Mouse (Mus musculus) heart, postnatal 4 days (tissue): Measurements from ENCODE around the gene Orc6. TPM values are rescaled to one million over a fixed set of nuclear protein-coding genes. Genes with fewer than 3 reads are reported as not detected.
A peak's percentile ranks its signal among the peaks of the same experiment; 100 is the strongest.

Experiments
- DNase-seq: peaks from one replicate; pipeline ENCODE4 v3.0.0; 2021
- total RNA-seq, 2 experiments: library from RNA; stranded (reverse); gene quantifications; 2 replicates each; pipeline ENCODE4 v1.2.3; 2021

Orc6 gene
- total RNA-seq: 10 to 100 TPM; 27.7 to 30.3 TPM

GRCm38 (mm10) chr8:85299434-85300077 lies at the start of gene Orc6, which contains the start of gene Vps35:
Gene Orc6, plus strand, starts transcription at chr8:85299632.
Gene Vps35, minus strand, starts transcription at chr8:85299802.
- DNase-seq: peak; percentile 97

DNA sequence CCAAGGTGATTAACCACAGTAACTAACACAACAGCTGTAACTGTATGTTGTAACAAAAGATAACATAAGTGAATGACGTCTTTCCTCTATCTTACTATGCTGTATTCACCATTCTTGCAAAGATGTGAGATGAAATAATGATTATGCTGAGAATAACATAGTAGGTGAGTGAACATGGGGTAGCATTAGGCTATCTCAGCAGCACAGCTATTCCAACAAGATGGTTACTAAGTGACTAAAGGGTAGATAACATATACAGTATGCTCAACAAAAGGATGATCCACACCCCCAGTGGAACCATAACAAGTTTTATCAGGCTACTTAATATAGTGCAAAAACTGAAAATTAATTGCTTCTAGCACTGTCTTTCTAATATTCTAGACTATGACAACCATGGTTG lies 12.6 kb upstream of the Orc6 start:
- DNase-seq: no peak

- no peak for DNase-seq
These were observed 615 bp upstream of the Orc6 start for GRCm38 (mm10) chr8:85298600-85299433.

- DNase-seq: no peak
These were observed 2.5 kb downstream of the Orc6 start for GRCm38 (mm10) chr8:85301941-85302340.

DNA sequence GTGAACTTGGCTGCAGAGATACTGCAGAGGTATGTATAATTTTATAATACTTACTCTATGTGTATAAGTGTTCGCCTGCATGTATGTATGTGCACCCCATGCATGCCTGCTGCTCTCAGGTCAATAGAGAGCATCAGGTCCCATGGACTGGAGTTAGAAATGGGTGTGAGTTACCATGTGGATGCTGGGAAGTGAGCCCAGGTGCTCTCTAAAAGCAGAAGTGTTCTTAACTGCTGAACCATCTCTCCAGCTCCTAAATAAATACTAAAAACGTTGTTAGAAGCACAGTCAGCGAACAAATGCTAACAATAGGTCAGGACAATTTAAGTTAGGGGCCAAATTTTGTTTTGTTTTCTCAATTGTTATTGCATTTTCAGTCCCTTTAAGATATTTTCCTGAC lies 3.5 kb downstream of the Orc6 start:
- DNase-seq: no peak

GRCm38 (mm10) chr8:85303531-85303930 lies 4.1 kb downstream of the Orc6 start:
- DNase-seq: no peak

- no peak for DNase-seq
These were observed 9.1 kb downstream of the Orc6 start for GRCm38 (mm10) chr8:85308564-85308963.

DNA sequence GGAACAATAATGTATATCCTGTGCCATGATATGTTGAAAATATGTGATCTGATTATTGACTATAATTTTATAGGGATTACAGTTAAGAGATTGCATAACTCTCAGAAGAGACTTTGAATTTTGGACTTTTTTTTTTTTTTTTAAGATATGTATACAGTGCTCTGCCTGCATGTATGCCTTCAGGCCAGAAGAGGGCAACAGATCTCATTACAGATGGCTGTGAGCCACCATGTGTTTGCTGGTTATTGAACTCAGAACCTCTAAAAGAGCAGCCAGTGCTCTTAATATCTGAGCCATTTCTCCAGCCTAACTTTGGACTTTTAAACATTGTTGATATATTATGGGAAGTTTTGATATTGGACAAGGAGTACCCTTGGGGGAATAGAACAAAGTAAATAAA lies 12.3 kb downstream of the Orc6 start:
- DNase-seq: peak; percentile 27

DNA sequence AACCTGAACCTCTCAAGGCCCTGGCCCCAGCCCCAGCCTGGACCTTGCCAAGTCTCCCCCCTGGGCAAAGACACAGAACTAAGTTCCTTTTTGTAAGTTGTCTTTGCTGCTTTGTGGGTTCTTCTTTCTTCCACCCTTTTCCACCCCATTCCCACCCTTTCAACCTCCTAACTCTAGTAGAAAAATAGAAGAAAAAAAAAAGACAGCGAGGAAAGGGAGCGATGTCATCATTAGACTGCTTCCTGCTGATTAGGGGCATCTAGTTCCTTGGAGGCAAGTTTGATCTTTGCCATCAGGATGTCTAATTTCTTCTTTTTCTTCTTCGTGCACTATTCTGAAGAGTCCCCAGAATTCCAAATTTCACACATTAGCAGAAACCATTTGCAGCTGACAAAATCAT lies 13.6 kb downstream of the Orc6 start:
- no peak for DNase-seq

GRCm38 (mm10) chr8:85318534-85318933 lies 19.1 kb downstream of the Orc6 start:
- DNase-seq: peak; percentile 22

- no peak for DNase-seq
These were observed 22.5 kb downstream of the Orc6 start for GRCm38 (mm10) chr8:85321981-85322380.

- DNase-seq: no peak
These were observed 23.7 kb downstream of the Orc6 start for GRCm38 (mm10) chr8:85323084-85323483.

GRCm38 (mm10) chr8:85327036-85327435 lies 27.6 kb downstream of the Orc6 start:
- no peak for DNase-seq

GRCm38 (mm10) chr8:85329506-85329905 lies 30.1 kb downstream of the Orc6 start:
- no peak for DNase-seq

- no peak for DNase-seq
These were observed 35.7 kb downstream of the Orc6 start for GRCm38 (mm10) chr8:85335105-85335504.

DNA sequence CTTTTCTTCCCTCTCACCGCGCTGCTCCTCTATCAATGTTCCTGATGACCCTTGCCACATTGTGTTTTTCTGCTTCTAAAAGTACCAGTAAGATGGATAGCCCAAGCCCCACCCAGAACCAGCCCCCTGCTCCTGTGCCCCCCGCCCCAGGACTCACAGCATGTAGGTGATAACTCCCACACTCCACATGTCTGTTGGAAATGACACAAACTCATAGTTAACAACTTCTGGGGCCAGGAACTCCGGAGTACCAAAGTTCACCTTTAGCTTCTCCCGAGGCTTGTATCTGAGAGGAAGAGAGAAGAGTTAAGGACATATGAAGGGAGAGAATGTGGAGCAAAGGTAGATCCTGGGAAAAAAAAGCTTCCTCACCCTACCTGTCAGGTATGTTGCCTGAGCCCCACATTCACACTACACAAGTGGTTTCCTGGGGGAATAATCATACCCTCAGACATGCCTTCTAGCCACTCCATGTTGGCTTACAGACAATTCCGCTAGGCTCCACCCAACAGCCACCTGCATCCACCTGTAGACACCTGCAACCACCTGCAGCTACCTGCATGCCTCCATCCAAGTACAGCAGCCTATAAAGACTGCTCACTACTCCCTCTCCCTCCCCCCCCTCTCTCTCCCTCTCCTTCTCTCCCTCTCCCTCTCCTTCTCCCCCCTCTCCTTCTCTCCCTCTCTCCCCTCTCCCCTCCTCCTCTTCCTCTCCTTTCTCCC lies 36.9 kb downstream of the Orc6 start:
- no peak for DNase-seq

DNA sequence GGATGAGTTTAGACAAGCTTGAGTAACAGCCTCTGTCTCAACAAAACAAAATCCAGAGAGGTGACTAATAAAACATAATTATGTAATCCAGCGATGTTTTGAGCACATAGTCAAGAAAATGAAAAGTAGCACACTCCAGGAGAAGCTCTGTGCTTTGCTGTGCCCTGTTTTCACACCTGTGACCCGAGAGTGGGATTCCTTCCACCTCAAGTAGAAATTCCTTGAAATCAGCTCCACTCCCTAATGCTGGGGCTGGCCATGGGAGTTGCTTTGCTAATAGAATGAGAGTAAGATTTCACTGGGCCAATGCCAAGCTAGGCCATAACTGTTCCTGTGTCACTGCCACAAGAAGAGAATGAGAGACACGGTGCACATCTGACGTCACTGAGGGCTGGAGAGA lies 38.2 kb downstream of the Orc6 start:
- no peak for DNase-seq

GRCm38 (mm10) chr8:85339871-85340573 lies 40.6 kb downstream of the Orc6 start:
- no peak for DNase-seq

- DNase-seq: no peak
These were observed 53.9 kb downstream of the Orc6 start for GRCm38 (mm10) chr8:85353287-85353686.
